11 mouse cellular contexts compared by ENCODE assay signal in the genomic region with DNA sequence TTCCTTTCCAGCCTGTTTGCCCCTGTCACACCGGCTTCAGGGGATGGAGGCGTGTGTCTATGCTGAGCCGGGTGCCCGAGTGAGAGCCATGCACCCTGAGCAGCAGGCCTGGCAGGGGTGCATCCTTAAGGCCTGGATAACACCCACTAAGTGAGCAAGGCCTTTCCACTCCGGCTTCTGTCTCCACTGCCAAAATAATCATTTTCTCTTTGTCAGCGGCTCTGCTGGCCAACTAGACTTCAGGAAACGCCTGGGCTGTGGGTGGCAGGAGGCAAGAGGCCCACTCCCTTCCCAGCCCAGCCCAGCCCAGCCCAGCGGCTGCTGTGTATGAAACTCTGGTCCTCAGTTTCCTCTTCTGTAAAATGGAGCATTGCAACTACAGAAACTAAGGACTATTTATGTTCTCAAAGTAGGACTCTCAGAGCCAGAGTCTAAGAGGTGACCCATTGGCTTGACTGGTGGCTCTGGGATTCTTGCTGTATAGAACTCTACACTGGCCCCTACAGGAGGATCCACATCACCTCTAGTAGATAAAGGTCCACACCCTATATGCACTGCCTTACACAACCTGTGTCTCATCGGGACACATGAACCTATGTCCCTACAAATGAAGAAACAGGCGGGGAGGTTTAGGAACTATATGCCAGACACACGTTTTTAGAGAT.
DNase-seq lines count a peak whose midpoint lies in the region; ATAC-seq and TF ChIP-seq lines count a peak whose summit lies in the region.
"Had no signal": no experiment of that assay in that cellular context is flagged by ENCODE, and none has a peak within 500 bp of the region (broad histone marks: within the 10 kb centered on the region; RNA-seq: fewer than 3 reads in every experiment).

No protein-coding gene starts in this region.

- intact Hi-C loops in left cerebral cortex, postnatal 10 days (cut with DNase I): no loop called here
- intact Hi-C loops in left cerebral cortex, postnatal 14 days (cut with DNase I): no loop called here

- no peak overlapping the region for H3K4me3 ChIP-seq in forebrain, embryonic 10.5 days
- no peak overlapping the region for H3K4me3 ChIP-seq in forebrain, embryonic 12.5 days (replicated peaks)
- H3K4me3 ChIP-seq in lung, embryonic 15.5 days: no peak overlapping the region
- H3K4me3 ChIP-seq in heart, postnatal 0 days (ENCODE audit: low read depth, low read length): no peak overlapping the region
- H3K4me3 ChIP-seq in liver, embryonic 14.5 days (ENCODE audit: insufficient read depth in 1 of 2, low read depth in 2 of 2, low read length in 2 of 2): no peak overlapping the region
- H3K4me3 ChIP-seq: left cerebral cortex, adult 2 months had no signal

- peaks cover 80% of the 10 kb centered on the region for H3K36me3 ChIP-seq in forebrain, embryonic 10.5 days (replicated peaks)
- H3K36me3 ChIP-seq in forebrain, embryonic 12.5 days (replicated peaks): peaks cover 53% of the 10 kb centered on the region
- H3K36me3 ChIP-seq in lung, embryonic 15.5 days: no peaks in the 10 kb centered on the region
- H3K36me3 ChIP-seq in heart, postnatal 0 days (replicated peaks; ENCODE audit: control insufficient read depth, insufficient read depth, low read length): peaks cover 25% of the 10 kb centered on the region; the same call in 1 of the 2 replicates
- no peaks in the 10 kb centered on the region for H3K36me3 ChIP-seq in liver, embryonic 14.5 days (replicated peaks; ENCODE audit: control insufficient read depth, insufficient read depth, low read depth)

- DNase-seq in forebrain, embryonic 10.5 days (ENCODE audit: extremely low spot score, low spot score): no peak
- no peak for DNase-seq in lung, postnatal 14 days
- DNase-seq in heart, postnatal 0 days (ENCODE audit: low spot score): no peak
- no peak for DNase-seq in liver, embryonic 14.5 days (ENCODE audit: low read depth in 3 of 3, low spot score in 3 of 3)
- DNase-seq in left cerebral cortex, postnatal 10 days (ENCODE audit: extremely low spot score in 1 of 2, low spot score in 2 of 2): no peak
- no peak for DNase-seq in left cerebral cortex, postnatal 14 days (ENCODE audit: low spot score in 2 of 2)
- DNase-seq: embryo, embryonic 11 days; kidney, adult 2 months had no signal

- H3K9me3 ChIP-seq in forebrain, embryonic 10.5 days: no peaks in the 10 kb centered on the region
- no peaks in the 10 kb centered on the region for H3K9me3 ChIP-seq in forebrain, embryonic 12.5 days
- no peaks in the 10 kb centered on the region for H3K9me3 ChIP-seq in lung, embryonic 15.5 days
- H3K9me3 ChIP-seq in heart, postnatal 0 days (replicated peaks; ENCODE audit: control insufficient read depth, low read length): no peaks in the 10 kb centered on the region
- no peaks in the 10 kb centered on the region for H3K9me3 ChIP-seq in liver, embryonic 14.5 days (ENCODE audit: control insufficient read depth, low read length)

- no peak for ATAC-seq in forebrain, embryonic 12.5 days (ENCODE audit: low FRiP score)
- ATAC-seq in lung, embryonic 15.5 days (ENCODE audit: borderline replicate concordance, extremely low read depth, low FRiP score, low TSS enrichment): no peak
- ATAC-seq in heart, postnatal 0 days (ENCODE audit: insufficient read depth, low read depth): no peak
- peak; percentile 55 for ATAC-seq in liver, embryonic 14.5 days (ENCODE audit: insufficient read depth)

- H3K4me2 ChIP-seq in forebrain, embryonic 12.5 days: no peak overlapping the region
- no peak overlapping the region for H3K4me2 ChIP-seq in lung, embryonic 15.5 days
- H3K4me2 ChIP-seq in heart, postnatal 0 days (ENCODE audit: low read depth, low read length): no peak overlapping the region
- peak overlapping the region; percentile 34 for H3K4me2 ChIP-seq in liver, embryonic 14.5 days (ENCODE audit: low read depth)

- WGBS in forebrain, embryonic 10.5 days: 83% methylated on average over 11 of the region's 11 CpGs
- WGBS in forebrain, embryonic 12.5 days: 90% methylated on average over 11 of the region's 11 CpGs
- WGBS in lung, embryonic 15.5 days: 42% methylated on average over 11 of the region's 11 CpGs
- WGBS in heart, postnatal 0 days: 57% methylated on average over 11 of the region's 11 CpGs
- WGBS in liver, embryonic 14.5 days (ENCODE audit: insufficient replicate concordance): 22% methylated on average over 11 of the region's 11 CpGs

- no peaks in the 10 kb centered on the region for H3K27me3 ChIP-seq in forebrain, embryonic 10.5 days (ENCODE audit: poor library complexity, severe bottlenecking)
- H3K27me3 ChIP-seq in forebrain, embryonic 12.5 days: no peaks in the 10 kb centered on the region
- no peaks in the 10 kb centered on the region for H3K27me3 ChIP-seq in lung, embryonic 15.5 days
- no peaks in the 10 kb centered on the region for H3K27me3 ChIP-seq in heart, postnatal 0 days (ENCODE audit: control insufficient read depth, insufficient read depth, low read length)
- H3K27me3 ChIP-seq in liver, embryonic 14.5 days (ENCODE audit: control insufficient read depth, insufficient read depth, low read length): no peaks in the 10 kb centered on the region

- TF ChIP-seq EP300 in heart, postnatal 0 days (IDR thresholded peaks at IDR 0.05; ENCODE audit: low read depth): no peak
- TF ChIP-seq EP300 in liver, embryonic 14.5 days (IDR thresholded peaks at IDR 0.05; ENCODE audit: low read depth): no peak

- TF ChIP-seq CTCF in heart, postnatal 0 days (IDR thresholded peaks at IDR 0.05; ENCODE audit: low read depth): no peak
- TF ChIP-seq CTCF in liver, embryonic 14.5 days (IDR thresholded peaks at IDR 0.05; ENCODE audit: low read depth): peak; percentile 55

- H3K27ac ChIP-seq in forebrain, embryonic 10.5 days: peak overlapping the region; percentile 58
- no peak overlapping the region for H3K27ac ChIP-seq in forebrain, embryonic 12.5 days
- H3K27ac ChIP-seq in lung, embryonic 15.5 days: peak overlapping the region; percentile 64; the same call in 1 of the 2 replicates
- peak overlapping the region; percentile 69; the same call in 1 of the 2 replicates for H3K27ac ChIP-seq in heart, postnatal 0 days (ENCODE audit: low read depth)
- H3K27ac ChIP-seq in liver, embryonic 14.5 days: peak overlapping the region; percentile 45
- H3K27ac ChIP-seq: left cerebral cortex, adult 2 months had no signal

- H3K9ac ChIP-seq in forebrain, embryonic 12.5 days: no peak overlapping the region
- H3K9ac ChIP-seq in lung, embryonic 15.5 days: no peak overlapping the region
- H3K9ac ChIP-seq in heart, postnatal 0 days (replicated peaks; ENCODE audit: low read depth, low read length): no peak overlapping the region
- H3K9ac ChIP-seq in liver, embryonic 14.5 days (replicated peaks): peak overlapping the region; percentile 10; the same call in 1 of the 2 replicates

- peaks cover 46% of the 10 kb centered on the region for H3K4me1 ChIP-seq in forebrain, embryonic 10.5 days
- peaks cover 17% of the 10 kb centered on the region for H3K4me1 ChIP-seq in forebrain, embryonic 12.5 days
- H3K4me1 ChIP-seq in lung, embryonic 15.5 days: peaks cover 39% of the 10 kb centered on the region
- peaks cover 34% of the 10 kb centered on the region for H3K4me1 ChIP-seq in heart, postnatal 0 days (ENCODE audit: control insufficient read depth, insufficient read depth)
- peaks cover 38 to 44% of the 10 kb centered on the region in 2 experiments for H3K4me1 ChIP-seq in liver, embryonic 14.5 days (replicated peaks; ENCODE audit: control insufficient read depth in 2 of 2, insufficient read depth in 2 of 2, low read length in 1 of 2)
